Mouse (Mus musculus) lung, embryonic 14.5 days (tissue): Measurements from ENCODE around the gene Cux1. TPM values are rescaled to one million over a fixed set of nuclear protein-coding genes. Genes with fewer than 3 reads are reported as not detected.

Experiments
- ATAC-seq: fragments of 200-750 bp; cut with Nextera tagmentation; 2 replicates; pipeline ENCODE4 v1.8.0; 2017; ENCODE audit warnings: mild to moderate bottlenecking, moderate TSS enrichment, moderate library complexity; ENCODE audit not compliant: insufficient read depth
- DNase-seq: peaks from one replicate; pipeline ENCODE4 v3.0.0-alpha.2; 2015
- H3K27ac ChIP-seq: fragments of 300-500 bp; sonication (generic); 2 replicates; pipeline ENCODE4 v1.5.1; 2014; ENCODE audit warnings: low read depth, mild to moderate bottlenecking, moderate library complexity
- H3K27me3 ChIP-seq: fragments of 300-500 bp; sonication (generic); 2 replicates; pipeline ENCODE4 v1.6.1; 2014; ENCODE audit warnings: low read length, control low read depth; ENCODE audit not compliant: insufficient read depth
- H3K36me3 ChIP-seq: fragments of 300-500 bp; sonication (generic); 2 replicates; pipeline ENCODE4 v1.6.1; 2014; ENCODE audit warnings: control low read depth; ENCODE audit not compliant: insufficient read depth
- H3K4me1 ChIP-seq: fragments of 300-500 bp; sonication (generic); 2 replicates; pipeline ENCODE4 v1.6.1; 2014; ENCODE audit warnings: antibody characterized with exemption, control low read depth; ENCODE audit not compliant: insufficient read depth
- H3K4me2 ChIP-seq: fragments of 300-500 bp; sonication (generic); 2 replicates; pipeline ENCODE4 v1.6.1; 2014; ENCODE audit warnings: mild to moderate bottlenecking
- H3K4me3 ChIP-seq: fragments of 300-500 bp; sonication (generic); 2 replicates; pipeline ENCODE4 v1.5.1; 2014; ENCODE audit warnings: low read depth, low read length
- H3K9ac ChIP-seq: fragments of 300-500 bp; sonication (generic); 2 replicates; pipeline ENCODE4 v1.6.1; 2014
- H3K9me3 ChIP-seq: fragments of 300-500 bp; sonication (generic); 2 replicates; pipeline ENCODE4 v1.6.1; 2016; ENCODE audit warnings: low read depth, low read length, control low read depth
- CTCF ChIP-seq: IDR thresholded peaks from 2 replicates; pipeline ENCODE4 v1.5.1; 2016; ENCODE audit warnings: antibody characterized with exemption, low read depth
- WGBS: fragments of 180-500 bp; shearing (Covaris S2); extraction: QIAGEN DNeasy Blood & Tissue Kit; methylation state at CpG from one replicate; pipeline ENCODE4 v1.1.7; 2014; 5-methylcytosine and 5-hydroxymethylcytosine counted together
- polyA plus RNA-seq: library from polyadenylated mRNA; unstranded; fragments of >200 nt; fragmentation: Nextera tagmentation; extraction: Ambion mirVana; gene quantifications from 2 replicates; pipeline ENCODE4 v1.2.1, GENCODE M21; 2014

Cux1 gene
- polyA plus RNA-seq, 1 experiment from 2014 or later, result 104 TPM

DNA sequence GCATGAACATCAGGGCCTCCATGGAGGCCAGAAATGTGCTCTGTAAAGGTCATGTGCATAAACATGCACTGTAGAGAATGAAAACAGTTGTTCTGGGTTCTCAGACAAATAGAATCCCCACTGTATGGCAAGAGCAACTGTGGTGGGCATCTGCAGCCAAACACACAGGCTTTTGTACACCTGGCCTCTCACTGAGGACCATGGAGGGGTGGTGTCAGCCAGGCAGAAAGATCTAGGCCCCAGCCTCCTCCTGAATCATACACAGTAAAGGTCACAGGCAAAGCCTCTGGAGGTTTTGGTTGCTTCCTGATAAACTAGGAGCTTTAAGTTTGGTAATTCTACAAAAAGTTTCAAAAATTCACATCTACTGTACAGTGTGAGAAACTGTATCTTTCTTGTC lies 38.1 kb downstream of the Cux1 start:
- DNase-seq, result no peak
- TF ChIP-seq CTCF, result no peak
- Histone ChIP-seq H3K4me1 (peaks cover 23% of the 10 kb centered on the region), H3K27ac (no peak overlapping the region), H3K9me3 (no peaks in the 10 kb centered on the region), H3K27me3 (no peaks in the 10 kb centered on the region), H3K36me3 (no peaks in the 10 kb centered on the region), H3K4me2 (no peak overlapping the region), H3K4me3 (no peak overlapping the region), H3K9ac (no peak overlapping the region)
- no peak for ATAC-seq

DNA sequence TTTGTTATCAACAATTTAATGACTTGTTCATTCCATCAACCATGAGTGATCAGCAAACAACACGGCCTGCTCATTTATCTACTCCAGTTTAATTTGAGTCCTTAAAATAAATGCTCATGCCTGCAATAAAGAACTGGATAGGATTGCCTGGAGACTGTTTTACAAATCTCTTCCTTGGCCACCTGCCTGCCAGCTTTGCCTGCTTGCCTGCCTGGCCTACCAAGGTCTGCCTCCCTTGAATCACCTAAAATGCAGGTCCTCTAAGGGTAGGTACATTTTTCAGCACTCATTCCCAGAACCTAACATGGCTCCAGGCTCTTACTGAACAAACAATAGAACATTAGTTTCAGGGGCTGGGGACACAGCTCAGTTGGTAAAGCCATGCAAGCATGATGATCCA lies 39.4 kb downstream of the Cux1 start:
- DNase-seq (no peak), ATAC-seq (no peak)
- Histone ChIP-seq H3K4me3 (no peak overlapping the region), H3K9me3 (no peaks in the 10 kb centered on the region), H3K36me3 (no peaks in the 10 kb centered on the region), H3K27me3 (no peaks in the 10 kb centered on the region), H3K4me2 (no peak overlapping the region), H3K27ac (no peak overlapping the region; the same call in 1 of the 2 replicates), H3K9ac (no peak overlapping the region), H3K4me1 (peaks cover 21% of the 10 kb centered on the region; the same call in 1 of the 2 replicates)
- WGBS, result 64% methylated on average over 1 of the region's 1 CpGs
- no peak for TF ChIP-seq CTCF

DNA sequence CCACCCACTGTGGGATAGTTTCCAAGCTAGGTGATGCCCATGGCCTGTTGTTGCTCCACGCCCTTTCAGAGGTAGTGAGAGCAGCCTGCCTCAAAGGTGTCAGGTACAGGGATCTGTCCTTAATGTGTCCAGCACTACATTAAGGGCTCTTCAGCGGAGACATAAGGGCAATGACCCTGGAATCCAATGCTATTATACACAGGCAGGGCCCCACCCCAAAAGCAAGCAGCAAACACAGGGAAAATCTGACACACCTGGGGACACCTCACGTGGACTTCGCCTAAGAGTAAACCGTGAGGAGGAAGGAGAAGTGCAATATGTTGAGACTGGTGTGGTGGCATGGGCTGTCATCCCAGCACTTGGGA lies 40.8 kb downstream of the Cux1 start:
- no peaks in the 10 kb centered on the region for H3K27me3 ChIP-seq
- no peak for TF ChIP-seq CTCF
- ATAC-seq, result no peak
- H3K4me2 ChIP-seq, result no peak overlapping the region
- no peak overlapping the region for H3K9ac ChIP-seq
- no peak overlapping the region for H3K4me3 ChIP-seq
- no peak for DNase-seq
- H3K27ac ChIP-seq, result peak overlapping the region; percentile 47; the same call in 1 of the 2 replicates
- peaks cover 25% of the 10 kb centered on the region; the same call in 1 of the 2 replicates for H3K4me1 ChIP-seq
- no peaks in the 10 kb centered on the region for H3K36me3 ChIP-seq
- no peaks in the 10 kb centered on the region for H3K9me3 ChIP-seq
- 67% methylated on average over 5 of the region's 5 CpGs for WGBS

DNA sequence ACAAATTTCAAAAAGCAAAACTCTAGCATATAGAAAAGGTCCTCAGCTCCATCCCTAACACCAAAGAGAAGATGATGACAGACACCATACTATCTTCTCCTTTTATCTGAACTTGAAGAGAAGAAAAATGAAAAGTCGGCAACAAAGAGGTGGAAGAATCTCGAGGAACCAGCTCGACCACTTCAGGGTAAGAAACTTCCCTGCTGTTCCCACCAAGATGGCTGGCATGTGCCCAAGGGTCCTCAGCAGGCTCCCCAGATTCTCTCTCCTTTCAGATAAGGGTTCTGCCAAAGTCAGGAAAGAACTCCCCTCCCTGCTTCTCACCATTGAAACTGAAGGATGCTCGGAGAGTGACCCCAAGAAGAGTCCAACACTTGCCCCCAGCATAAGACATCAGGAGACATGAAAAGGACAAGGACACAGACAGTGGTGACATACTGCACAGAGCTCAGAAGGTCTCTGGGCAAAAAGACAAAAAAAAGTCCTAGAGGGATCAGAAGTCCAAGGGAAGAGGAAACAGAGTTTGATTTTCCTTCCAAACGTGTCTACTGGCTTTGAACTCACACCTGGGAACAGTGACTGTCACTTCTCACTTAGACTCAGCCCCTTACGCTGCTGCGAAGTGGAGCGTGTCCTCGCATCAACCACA lies 41.3 kb downstream of the Cux1 start:
- Histone ChIP-seq H3K27me3 (no peaks in the 10 kb centered on the region), H3K4me3 (no peak overlapping the region), H3K9ac (no peak overlapping the region), H3K4me2 (no peak overlapping the region), H3K9me3 (no peaks in the 10 kb centered on the region), H3K4me1 (peaks cover 25% of the 10 kb centered on the region; the same call in 1 of the 2 replicates), H3K27ac (peak overlapping the region; percentile 47; the same call in 1 of the 2 replicates), H3K36me3 (no peaks in the 10 kb centered on the region)
- no peak for TF ChIP-seq CTCF
- DNase-seq (peak; percentile 78), ATAC-seq (no peak)
- 60% methylated on average over 9 of the region's 9 CpGs for WGBS

DNA sequence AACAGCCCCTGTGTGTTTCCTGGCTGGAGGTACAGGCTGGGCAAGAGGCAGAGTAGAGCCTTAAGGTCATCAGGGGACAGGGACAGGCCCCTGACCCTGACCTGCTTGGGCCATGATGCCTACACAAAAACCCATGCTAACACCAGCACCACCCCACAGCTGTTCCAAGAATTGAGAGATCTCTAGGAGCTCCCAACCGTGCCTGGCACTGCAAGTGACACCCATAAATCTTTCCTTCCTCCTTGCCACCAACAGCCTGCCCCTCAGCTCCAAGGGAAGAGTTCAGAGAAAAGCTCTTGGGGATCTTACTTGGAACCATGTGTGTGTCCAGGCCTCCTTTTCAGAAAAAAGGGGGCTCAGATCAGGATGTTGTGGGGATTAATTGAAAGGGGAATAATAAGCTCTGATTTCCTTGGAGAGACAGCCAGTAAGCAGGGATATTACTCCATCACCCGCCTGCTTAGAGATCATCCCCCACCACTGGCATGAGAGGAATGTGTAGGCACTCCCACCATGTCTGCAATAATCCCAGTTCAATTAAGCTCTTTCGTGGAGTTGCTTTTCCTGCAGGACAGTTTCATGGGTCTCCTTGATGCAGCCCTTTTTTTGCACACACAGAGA lies 44.3 kb downstream of the Cux1 start:
- Histone ChIP-seq H3K9ac (no peak overlapping the region), H3K27ac (no peak overlapping the region; the same call in 1 of the 2 replicates), H3K4me3 (no peak overlapping the region), H3K4me2 (no peak overlapping the region), H3K27me3 (no peaks in the 10 kb centered on the region), H3K4me1 (peaks cover 25% of the 10 kb centered on the region; the same call in 1 of the 2 replicates), H3K36me3 (no peaks in the 10 kb centered on the region), H3K9me3 (no peaks in the 10 kb centered on the region)
- no peak for DNase-seq
- no peak for ATAC-seq
- TF ChIP-seq CTCF, result no peak
- WGBS, result 10% methylated on average over 3 of the region's 3 CpGs

DNA sequence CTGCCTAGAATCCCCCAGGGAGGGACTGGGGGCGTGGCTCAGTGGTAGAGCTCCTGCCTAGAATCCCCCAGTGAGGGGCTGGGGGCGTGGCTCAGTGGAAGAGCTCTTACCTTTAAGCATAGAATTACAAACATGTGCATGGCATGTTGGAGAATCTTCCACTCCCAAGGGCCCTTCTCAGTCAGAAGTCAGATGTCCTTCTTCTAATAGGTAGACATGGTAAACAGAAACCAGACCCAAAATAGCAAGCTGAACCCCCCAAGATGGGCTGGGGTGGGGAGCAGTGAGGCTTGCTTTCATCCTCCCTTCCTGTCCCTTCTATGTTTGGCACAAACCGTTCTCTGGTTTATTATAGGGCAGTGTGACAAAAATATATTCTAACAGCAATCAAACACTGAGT lies 45.6 kb downstream of the Cux1 start:
- DNase-seq, result no peak
- H3K4me2 ChIP-seq, result no peak overlapping the region
- H3K27me3 ChIP-seq, result no peaks in the 10 kb centered on the region
- H3K4me1 ChIP-seq, result peaks cover 21% of the 10 kb centered on the region; the same call in 1 of the 2 replicates
- no peak for ATAC-seq
- no peaks in the 10 kb centered on the region for H3K9me3 ChIP-seq
- no peak overlapping the region for H3K27ac ChIP-seq
- no peak for TF ChIP-seq CTCF
- no peak overlapping the region for H3K4me3 ChIP-seq
- 73% methylated on average over 3 of the region's 3 CpGs for WGBS
- no peaks in the 10 kb centered on the region for H3K36me3 ChIP-seq
- no peak overlapping the region for H3K9ac ChIP-seq

DNA sequence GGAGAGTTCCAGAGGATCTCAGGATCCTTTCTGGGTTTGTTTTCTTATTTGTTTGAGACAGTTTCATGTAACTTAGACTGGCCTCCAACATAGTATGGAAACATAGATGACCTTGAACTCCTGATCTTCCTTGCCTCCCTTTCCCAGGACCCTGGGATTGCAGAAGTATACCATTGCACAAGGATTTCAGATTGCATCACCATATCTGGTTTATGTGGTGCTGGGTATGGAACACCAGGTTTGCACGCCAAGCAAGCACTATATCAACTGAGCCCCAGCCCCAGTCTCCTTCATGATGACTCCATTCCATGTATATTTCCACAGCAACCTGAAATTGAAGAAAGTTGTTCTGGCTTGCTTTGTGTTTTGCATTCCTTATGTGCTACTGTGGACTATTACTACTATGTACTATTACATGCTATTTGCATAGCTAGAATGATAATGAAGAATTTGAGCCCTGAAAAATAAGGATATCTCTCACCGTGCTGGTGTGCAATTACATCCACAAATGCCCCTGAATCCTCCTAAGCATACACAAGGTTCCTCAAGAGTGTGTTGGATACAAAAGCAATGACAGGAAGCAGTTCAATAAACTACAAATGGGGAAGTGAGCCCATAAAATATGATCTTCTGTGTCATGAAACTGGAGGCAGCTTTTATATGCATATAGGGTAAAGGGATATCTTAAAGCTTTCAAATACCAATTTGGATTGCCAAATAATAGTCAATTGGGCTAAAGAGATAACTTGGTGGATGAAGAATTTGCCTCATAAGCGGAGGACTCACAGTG lies 48.4 kb downstream of the Cux1 start:
- H3K4me3 ChIP-seq, result no peak overlapping the region
- no peaks in the 10 kb centered on the region for H3K27me3 ChIP-seq
- ATAC-seq (no peak), DNase-seq (no peak)
- TF ChIP-seq CTCF, result no peak
- H3K4me2 ChIP-seq, result no peak overlapping the region
- 81% methylated on average over 3 of the region's 3 CpGs for WGBS
- no peaks in the 10 kb centered on the region for H3K9me3 ChIP-seq
- H3K4me1 ChIP-seq, result peaks cover 9% of the 10 kb centered on the region; the same call in 1 of the 2 replicates
- no peaks in the 10 kb centered on the region for H3K36me3 ChIP-seq
- H3K27ac ChIP-seq, result no peak overlapping the region
- H3K9ac ChIP-seq, result no peak overlapping the region
